Mouse (Mus musculus): ENCODE data around the gene Cd83. TPM values are rescaled to one million over a fixed set of nuclear protein-coding genes. Genes with fewer than 3 reads are reported as not detected.

The Cd83 gene
- polyA plus RNA-seq, 1 experiment from 2014 or later, result 91.1 TPM

DNA sequence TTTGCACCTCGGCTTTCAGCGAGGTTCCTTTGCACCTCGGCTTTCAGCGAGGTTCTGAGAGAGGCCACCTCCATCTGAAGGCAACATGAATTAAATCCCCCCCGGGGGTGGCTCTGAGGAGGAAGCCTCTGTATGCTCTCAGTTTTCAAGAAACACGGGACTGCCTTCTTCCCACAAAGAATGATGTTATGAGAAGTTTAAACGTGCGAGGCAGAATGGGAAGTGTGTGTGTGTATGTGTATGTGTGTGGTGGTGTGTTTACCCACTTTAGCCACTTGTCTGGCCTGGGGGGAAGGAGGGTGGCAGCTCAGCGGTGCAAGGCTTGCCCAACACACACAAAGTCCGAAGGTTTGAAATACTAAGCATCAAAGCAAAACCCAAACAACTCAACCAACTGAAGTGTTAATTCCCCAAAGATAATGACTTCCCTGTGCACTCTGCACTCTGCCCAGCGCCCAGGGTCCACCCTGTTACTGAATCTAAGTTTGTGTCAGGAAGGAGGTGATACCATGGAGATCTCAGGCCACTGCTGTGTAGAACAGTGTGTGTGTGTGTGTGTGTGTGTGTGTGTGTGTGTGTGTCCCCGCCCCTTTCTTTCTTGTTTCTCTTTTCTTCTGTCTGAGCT is 1.7 kb downstream of the Cd83 start:
- Histone ChIP-seq H3K27ac (peak overlapping the region; percentile 52), H3K4me3 (ENCODE audit: inconsistent target) (peak overlapping the region; percentile 63), H3K36me3 (ENCODE audit: inconsistent target) (no peaks in the 10 kb centered on the region), H3K79me2 (ENCODE audit: inconsistent target) (peaks cover 46% of the 10 kb centered on the region; the same call in 1 of the 2 replicates)
- WGBS (ENCODE audit: missing documents), result 10% methylated on average over 11 of the region's 12 CpGs

DNA sequence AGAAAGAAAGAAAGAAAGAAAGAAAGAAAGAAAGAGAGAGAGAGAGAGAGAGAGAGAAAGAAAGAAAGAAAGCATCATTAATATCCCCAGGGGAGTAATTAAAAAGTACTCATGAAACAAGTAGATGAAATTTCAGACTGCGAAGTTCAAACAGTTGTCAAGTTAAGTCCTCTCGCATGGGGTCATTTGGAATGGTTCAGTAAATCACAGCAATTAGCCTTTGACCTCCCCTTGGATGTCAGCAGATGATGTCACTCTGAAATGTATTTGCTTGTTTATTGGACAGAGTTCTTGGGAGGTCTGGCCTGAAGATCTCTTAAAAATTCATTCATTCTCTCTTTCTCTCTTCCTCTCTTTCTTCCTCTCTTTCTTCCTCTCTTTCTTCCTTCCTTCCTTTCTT is 2.7 kb downstream of the Cd83 start:
- WGBS (ENCODE audit: missing documents), result 87% methylated on average over 2 of the region's 2 CpGs
- H3K79me2 ChIP-seq (ENCODE audit: inconsistent target), result peaks cover 56% of the 10 kb centered on the region
- H3K36me3 ChIP-seq (ENCODE audit: inconsistent target), result peaks cover 9% of the 10 kb centered on the region; the same call in 1 of the 2 replicates
- no peak overlapping the region for H3K4me3 ChIP-seq (ENCODE audit: inconsistent target)
- H3K27ac ChIP-seq, result no peak overlapping the region

DNA sequence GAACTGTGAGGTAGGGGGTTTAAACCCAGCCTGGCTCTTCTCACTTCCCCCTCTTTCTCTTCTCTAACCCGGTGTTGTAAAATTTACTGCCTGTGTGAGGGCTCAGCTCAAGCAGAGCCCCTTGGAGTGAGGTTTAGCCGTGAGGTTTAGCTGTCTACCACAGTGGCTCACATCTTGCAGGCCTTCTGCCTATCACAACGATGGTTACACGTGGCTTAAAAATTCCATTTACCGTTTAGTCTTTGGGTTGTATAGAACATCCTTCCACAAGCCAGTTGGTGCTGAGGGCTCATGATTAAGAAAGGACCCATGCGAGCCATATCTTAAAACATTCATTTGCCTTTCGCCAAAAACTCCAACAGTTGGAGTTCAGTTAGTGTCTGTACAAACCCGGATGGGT is 3.5 kb downstream of the Cd83 start:
- Histone ChIP-seq H3K27ac (peak overlapping the region; percentile 85), H3K4me3 (ENCODE audit: inconsistent target) (no peak overlapping the region), H3K79me2 (ENCODE audit: inconsistent target) (peaks cover 64% of the 10 kb centered on the region), H3K36me3 (ENCODE audit: inconsistent target) (peaks cover 16% of the 10 kb centered on the region; the same call in 1 of the 2 replicates)
- WGBS (ENCODE audit: missing documents), result 63% methylated on average over 8 of the region's 8 CpGs

DNA sequence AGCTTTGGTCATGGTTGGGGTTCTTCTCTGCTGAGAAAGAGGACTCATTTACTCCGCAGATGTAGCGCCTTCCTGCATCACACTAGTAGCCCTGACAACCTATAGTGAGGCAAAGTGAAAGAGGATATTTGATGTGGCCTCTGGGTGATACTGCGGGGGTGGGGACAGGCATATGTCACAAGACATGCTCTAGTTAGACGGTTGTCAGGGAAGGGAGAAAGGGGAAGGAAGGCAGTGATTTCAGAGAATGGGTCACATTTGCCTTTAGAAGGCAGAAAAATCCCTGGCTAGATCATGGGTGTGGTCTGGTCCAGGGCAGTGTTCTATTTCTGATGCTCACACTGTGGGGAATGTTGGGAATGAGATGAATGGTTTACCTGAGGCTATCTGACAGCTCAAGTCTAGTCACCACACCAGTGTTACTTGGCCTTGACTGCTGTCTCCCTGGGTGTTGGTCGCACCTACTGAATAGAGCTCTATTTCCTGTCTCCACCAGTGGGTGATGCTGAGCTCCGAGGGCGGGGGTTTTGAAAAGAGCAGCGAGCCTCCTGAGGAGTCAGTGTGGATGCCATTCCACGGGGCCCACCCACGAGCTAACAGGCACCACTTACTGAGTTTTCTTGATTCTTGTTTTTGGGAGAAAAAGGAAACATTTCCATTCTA is 4.5 kb downstream of the Cd83 start:
- H3K27ac ChIP-seq, result peak overlapping the region; percentile 85
- 61% methylated on average over 8 of the region's 10 CpGs for WGBS (ENCODE audit: missing documents)
- H3K79me2 ChIP-seq (ENCODE audit: inconsistent target), result peaks cover 75% of the 10 kb centered on the region
- no peak overlapping the region for H3K4me3 ChIP-seq (ENCODE audit: inconsistent target)
- H3K36me3 ChIP-seq (ENCODE audit: inconsistent target), result peaks cover 26% of the 10 kb centered on the region; the same call in 1 of the 2 replicates

DNA sequence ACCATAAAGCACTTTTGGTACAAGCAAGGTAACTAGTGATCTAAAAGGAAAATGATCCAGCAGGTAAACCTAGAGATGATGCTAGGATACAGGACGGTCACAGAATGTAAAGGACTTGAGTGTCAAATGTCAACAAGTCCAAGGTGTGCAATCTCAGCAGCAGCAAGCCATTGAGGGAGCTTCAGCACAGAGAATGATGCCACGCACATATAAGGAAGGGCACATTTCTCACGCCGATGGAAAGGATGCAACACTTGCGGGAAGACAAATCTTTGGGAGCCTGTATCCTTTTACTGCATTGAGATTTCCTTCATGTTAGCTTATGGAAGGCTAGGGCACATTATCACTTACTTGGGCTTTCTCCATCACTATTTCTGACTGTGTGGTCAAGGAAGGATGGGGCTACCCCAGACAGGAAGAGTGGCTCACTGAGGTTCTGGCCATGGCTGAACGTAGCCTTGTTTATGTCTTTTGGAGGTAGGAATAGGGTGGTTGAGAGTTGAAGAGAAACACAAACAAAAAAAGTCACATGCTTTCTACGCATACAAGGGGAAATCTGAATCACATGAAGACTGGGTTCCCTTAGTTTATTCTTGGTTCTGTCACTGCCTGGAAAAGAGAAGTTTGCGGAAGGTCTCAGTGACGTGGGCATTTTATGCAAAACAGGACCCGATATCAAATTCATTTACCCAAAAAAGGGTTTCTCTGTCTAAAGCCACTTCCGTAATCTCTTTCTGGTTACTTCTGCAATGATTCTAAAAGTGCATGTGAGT is 5.8 kb downstream of the Cd83 start:
- peaks cover 34% of the 10 kb centered on the region; the same call in 1 of the 2 replicates for H3K36me3 ChIP-seq (ENCODE audit: inconsistent target)
- peak overlapping the region; percentile 85 for H3K27ac ChIP-seq
- 54% methylated on average over 11 of the region's 11 CpGs for WGBS (ENCODE audit: missing documents)

DNA sequence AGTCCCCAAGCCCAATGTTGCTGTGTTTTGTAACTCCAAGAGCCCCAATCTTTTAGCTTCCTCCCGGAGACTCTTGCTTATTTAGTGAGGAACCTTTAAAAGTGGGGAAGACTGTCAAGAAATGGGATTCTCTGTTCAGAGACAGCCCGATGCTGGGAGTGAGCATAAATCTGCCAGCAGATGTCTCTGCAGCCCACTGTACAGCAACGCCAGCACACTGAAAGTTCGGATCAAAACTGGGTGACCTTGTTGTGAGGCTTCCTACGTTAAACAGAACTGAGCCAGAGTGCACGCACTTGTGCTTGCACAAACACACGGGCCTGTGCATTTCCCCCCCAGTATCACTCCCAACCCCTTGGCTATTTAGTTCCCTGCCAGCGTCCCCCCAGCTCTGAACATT is 10.8 kb downstream of the Cd83 start:
- H3K36me3 ChIP-seq (ENCODE audit: inconsistent target), result peaks cover 80% of the 10 kb centered on the region
- no peak overlapping the region for H3K27ac ChIP-seq
- peaks cover 64% of the 10 kb centered on the region for H3K79me2 ChIP-seq (ENCODE audit: inconsistent target)
- WGBS (ENCODE audit: missing documents), result 76% methylated on average over 8 of the region's 8 CpGs
- no peak overlapping the region for H3K4me3 ChIP-seq (ENCODE audit: inconsistent target)

More for the DNA sequence above, 5.8 kb downstream of the Cd83 start:
- Histone ChIP-seq H3K79me2 (ENCODE audit: inconsistent target) (peaks cover 84% of the 10 kb centered on the region), H3K4me3 (ENCODE audit: inconsistent target) (no peak overlapping the region)

DNA sequence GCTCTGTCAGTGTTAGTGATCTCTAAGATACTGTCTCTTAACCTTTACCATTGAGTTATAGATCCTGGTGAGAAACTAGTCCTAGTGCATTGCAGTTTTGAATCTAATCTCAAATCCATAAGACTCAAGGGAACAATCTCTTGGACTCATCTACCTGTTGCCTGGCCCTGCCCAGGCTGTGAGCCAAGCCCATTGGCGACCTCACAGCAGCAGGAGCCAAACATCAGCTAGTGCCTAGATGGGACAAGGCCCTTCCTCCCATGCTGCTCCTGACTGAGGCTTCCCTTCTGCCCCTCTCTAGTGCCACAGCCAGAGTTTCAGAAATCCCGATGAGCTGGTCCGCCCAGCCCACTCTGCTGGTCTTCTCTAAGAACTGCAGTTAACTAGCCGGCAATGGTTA is 14.1 kb downstream of the Cd83 start:
- 90% methylated on average over 4 of the region's 4 CpGs for WGBS (ENCODE audit: missing documents)
- Histone ChIP-seq H3K4me3 (ENCODE audit: inconsistent target) (no peak overlapping the region), H3K79me2 (ENCODE audit: inconsistent target) (peaks cover 35% of the 10 kb centered on the region; the same call in 1 of the 2 replicates), H3K36me3 (ENCODE audit: inconsistent target) (peaks cover 82% of the 10 kb centered on the region), H3K27ac (no peak overlapping the region)

DNA sequence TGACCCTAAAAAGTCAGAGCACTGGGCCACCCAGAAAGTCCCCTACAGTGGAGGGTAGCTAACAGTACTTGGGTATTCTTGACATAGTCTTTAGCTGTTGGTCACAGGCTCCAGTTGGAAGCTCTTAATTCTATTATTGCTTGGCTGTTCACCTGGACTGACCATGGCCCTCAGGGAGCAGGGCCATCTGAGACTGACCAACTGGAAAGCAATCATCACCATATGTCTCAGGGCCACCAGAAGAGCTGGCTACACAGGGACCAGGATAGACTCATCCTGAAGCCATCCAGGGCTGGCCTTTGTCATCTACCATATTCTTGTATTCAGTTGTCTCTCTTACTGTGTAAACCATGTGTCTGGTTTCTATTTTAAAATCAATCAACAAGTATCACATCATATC is 15.6 kb downstream of the Cd83 start:
- Histone ChIP-seq H3K36me3 (ENCODE audit: inconsistent target) (peaks cover 81% of the 10 kb centered on the region), H3K79me2 (ENCODE audit: inconsistent target) (peaks cover 20% of the 10 kb centered on the region; the same call in 1 of the 2 replicates), H3K27ac (no peak overlapping the region), H3K4me3 (ENCODE audit: inconsistent target) (no peak overlapping the region)

DNA sequence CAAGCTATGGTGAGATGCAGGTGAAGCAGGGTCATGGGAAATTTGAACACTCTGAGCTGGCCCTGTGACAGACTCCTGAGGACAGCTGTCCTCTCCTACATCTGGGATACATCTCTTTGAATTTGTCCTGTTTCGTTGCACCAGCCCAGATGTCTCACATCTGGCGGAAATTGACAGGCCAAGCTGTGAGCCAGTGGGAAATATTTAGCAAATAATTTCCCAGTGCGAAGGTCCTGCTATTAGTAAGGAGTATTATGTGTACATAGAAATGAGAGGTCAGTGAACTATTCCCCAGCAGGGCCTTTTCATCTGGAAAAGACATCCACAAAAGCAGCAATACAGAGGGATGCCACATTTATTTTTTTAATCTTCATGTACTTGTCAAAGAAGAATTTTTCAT is 17.4 kb downstream of the Cd83 start:
- Histone ChIP-seq H3K27ac (no peak overlapping the region), H3K4me3 (ENCODE audit: inconsistent target) (no peak overlapping the region), H3K36me3 (ENCODE audit: inconsistent target) (peaks cover 65% of the 10 kb centered on the region), H3K79me2 (ENCODE audit: inconsistent target) (peaks cover 2% of the 10 kb centered on the region; the same call in 1 of the 2 replicates)
- 97% methylated on average over 3 of the region's 3 CpGs for WGBS (ENCODE audit: missing documents)

DNA sequence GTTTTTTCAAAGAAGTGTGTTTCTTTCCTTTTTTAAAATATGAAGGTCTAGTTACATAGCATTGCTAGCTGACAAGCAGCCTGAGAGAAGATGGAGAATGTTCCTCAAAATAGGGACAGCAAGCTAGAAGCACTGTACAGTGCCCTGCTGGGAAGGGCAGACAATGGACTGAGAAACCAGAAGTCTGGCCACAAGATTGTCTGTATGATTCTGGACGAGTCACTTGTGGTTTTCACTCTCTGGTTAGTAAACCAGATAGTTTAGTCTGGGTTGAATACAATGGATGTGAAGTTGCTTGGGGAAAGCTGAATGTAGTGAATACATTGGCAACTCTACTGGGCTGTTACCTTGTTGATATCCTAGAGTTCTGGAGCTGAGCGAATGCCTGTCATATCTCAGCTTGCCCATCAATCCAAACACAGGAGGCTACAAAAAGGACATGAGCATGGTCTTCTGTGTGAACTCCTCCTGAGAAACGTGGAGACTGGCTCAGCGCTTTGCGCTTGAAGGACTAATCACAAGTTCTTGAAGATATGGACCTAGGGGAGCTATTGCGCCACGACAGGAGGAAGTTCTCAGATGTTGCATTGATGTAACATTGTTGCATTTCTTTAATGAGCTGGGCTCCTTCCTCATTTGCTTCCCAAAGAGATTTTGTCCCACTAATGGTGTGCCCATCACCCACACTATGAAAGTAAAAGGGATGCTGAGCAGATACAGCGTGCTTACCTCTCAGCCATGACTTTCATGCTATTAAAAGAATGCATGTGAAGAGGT is 18.0 kb downstream of the Cd83 start:
- H3K79me2 ChIP-seq (ENCODE audit: inconsistent target), result no peaks in the 10 kb centered on the region
- 36% methylated on average over 8 of the region's 8 CpGs for WGBS (ENCODE audit: missing documents)
- H3K27ac ChIP-seq, result no peak overlapping the region
- H3K36me3 ChIP-seq (ENCODE audit: inconsistent target), result peaks cover 59% of the 10 kb centered on the region
- no peak overlapping the region for H3K4me3 ChIP-seq (ENCODE audit: inconsistent target)

DNA sequence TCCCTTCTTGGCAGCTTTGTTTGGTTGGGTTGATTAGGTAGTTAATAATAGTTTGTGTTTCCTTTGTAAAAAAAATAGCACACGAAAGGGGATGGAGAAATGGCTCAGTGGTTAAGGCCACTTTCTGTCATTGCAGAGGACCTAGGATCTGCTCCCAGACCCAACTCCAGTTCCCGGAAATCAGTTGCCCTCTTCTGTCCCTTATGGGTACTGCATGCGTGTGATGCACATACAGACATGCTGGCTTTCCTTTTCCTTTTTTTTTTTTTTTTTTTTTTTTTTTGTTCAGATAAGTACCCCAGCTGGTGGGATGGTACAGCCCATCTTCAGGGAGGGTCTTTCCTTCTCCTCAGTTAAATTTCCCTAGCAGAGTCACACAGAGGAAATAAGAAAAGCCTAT is 20.1 kb downstream of the Cd83 start:
- WGBS (ENCODE audit: missing documents), result 94% methylated on average over 2 of the region's 3 CpGs
- H3K4me3 ChIP-seq (ENCODE audit: inconsistent target), result no peak overlapping the region
- H3K36me3 ChIP-seq (ENCODE audit: inconsistent target), result peaks cover 38% of the 10 kb centered on the region
- no peaks in the 10 kb centered on the region for H3K79me2 ChIP-seq (ENCODE audit: inconsistent target)
- H3K27ac ChIP-seq, result no peak overlapping the region

DNA sequence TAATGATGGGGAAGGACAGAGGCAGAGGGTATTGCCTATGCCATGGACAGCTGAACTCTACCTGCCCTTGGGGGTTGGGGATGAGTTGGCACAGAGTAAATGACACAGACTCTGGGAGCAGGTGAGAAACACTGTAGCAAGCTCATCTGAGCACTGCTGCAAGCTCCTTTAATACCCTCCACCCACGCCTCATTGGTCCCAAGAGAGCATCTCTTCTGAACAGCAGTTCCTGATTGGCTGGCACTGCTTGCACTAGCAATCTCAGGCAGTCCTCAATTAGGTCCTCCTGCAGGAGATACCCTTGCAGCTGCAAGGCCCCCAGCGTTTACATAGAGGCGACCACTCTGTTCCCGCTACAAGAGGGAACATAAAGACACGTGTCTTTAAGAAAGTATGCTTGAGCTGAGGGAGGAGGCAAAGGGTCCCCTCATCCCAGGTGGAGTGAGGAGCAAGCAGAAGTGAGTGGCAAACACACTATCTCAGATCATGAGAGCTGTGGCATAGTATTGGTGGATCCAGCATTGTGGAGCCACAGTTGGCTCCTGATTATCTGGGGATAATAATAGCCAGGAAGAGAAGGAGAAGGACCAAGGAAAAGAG is 20.7 kb downstream of the Cd83 start:
- 95% methylated on average over 5 of the region's 5 CpGs for WGBS (ENCODE audit: missing documents)
- peaks cover 32% of the 10 kb centered on the region for H3K36me3 ChIP-seq (ENCODE audit: inconsistent target)

DNA sequence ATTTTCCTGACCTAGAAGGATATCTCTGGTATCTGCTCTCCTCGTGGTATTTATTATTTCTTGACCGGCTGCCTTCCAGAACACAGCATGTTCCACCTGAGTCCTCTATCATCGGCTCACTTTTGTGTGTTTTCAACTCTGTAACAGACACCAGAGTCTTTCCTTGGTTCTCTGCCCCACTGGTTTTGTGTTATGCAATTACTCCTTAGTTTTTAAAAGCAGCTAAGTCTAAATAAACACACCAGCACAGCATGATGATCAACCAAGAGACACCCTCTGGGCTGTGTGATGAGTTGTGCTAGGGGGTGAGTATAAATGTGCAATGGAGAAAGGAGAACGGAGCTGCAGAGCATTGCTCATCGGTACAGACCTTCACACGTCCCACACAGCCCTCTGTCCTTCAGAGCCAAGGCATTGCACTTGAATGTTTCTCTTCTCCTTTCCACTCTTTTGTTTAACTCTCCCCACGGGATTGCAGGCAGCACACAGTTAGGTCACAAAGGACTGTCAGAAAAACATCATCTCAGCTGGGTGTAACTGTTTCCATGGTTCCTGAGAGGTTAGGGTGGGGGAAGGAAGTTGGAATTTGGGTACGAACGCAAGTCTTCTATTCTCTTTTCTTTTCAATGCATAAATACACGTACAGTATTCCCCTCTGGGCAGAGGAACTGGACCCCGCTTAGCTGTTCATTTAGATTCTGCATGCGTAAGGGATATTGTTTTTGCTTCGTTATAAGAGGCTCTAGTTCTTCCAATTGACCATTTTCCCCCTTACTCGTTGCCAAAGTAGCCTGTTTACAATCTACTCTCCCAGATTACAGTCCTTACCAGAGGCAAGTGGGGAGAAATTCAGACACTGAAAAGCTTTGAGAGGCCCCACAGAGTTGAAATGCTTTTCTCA is 22.0 kb downstream of the Cd83 start:
- no peak overlapping the region for H3K4me3 ChIP-seq (ENCODE audit: inconsistent target)
- H3K79me2 ChIP-seq (ENCODE audit: inconsistent target), result no peaks in the 10 kb centered on the region
- peaks cover 20% of the 10 kb centered on the region for H3K36me3 ChIP-seq (ENCODE audit: inconsistent target)
- WGBS (ENCODE audit: missing documents), result 88% methylated on average over 14 of the region's 14 CpGs
- no peak overlapping the region for H3K27ac ChIP-seq

More for the DNA sequence above, 20.7 kb downstream of the Cd83 start:
- Histone ChIP-seq H3K79me2 (ENCODE audit: inconsistent target) (no peaks in the 10 kb centered on the region), H3K27ac (no peak overlapping the region), H3K4me3 (ENCODE audit: inconsistent target) (no peak overlapping the region)
